Mouse (Mus musculus): ENCODE data around the gene Drg2. TPM values are rescaled to one million over a fixed set of nuclear protein-coding genes. Genes with fewer than 3 reads are reported as not detected.

Gene Drg2
- polyA plus RNA-seq, 1 experiment, result 80.6 TPM

- H3K79me2 ChIP-seq (ENCODE audit: control insufficient read depth, insufficient read depth), result no peaks in the 10 kb centered on the region
- no peak overlapping the region for H3ac ChIP-seq (ENCODE audit: control insufficient read depth, insufficient read length, low read depth)
- no peaks in the 10 kb centered on the region for H3K36me3 ChIP-seq (ENCODE audit: control insufficient read depth, insufficient read depth)
- no peak for TF ChIP-seq MYOG (IDR thresholded peaks at IDR 0.05; ENCODE audit: control insufficient read depth, extremely low read depth, insufficient read length)
- TF ChIP-seq CTCF (IDR thresholded peaks at IDR 0.05; ENCODE audit: control insufficient read depth, insufficient read depth, insufficient read length), result no peak
- TF ChIP-seq FOSL1 (IDR thresholded peaks at IDR 0.05; ENCODE audit: insufficient read depth, low read length, poor library complexity, severe bottlenecking), result no peak
- no peak for TF ChIP-seq MYOD1 (IDR thresholded peaks at IDR 0.05; ENCODE audit: control insufficient read depth, insufficient read length, low read depth)
- no peak for TF ChIP-seq USF1 (IDR thresholded peaks at IDR 0.05; ENCODE audit: low read depth)
- TF ChIP-seq MAX (IDR thresholded peaks at IDR 0.05), result no peak
- TF ChIP-seq CEBPB (IDR thresholded peaks at IDR 0.05; ENCODE audit: low read depth), result no peak
- H3K79me3 ChIP-seq (ENCODE audit: low read depth), result no peaks in the 10 kb centered on the region
- H3K4me3 ChIP-seq (ENCODE audit: insufficient read depth, poor library complexity, severe bottlenecking), result no peak overlapping the region
- H3K27me3 ChIP-seq (ENCODE audit: control insufficient read depth, insufficient read depth, insufficient read length), result peaks cover 68% of the 10 kb centered on the region
Measured at GRCm38 (mm10) chr11:60492726-60493125, 38.3 kb downstream of the Drg2 start.

DNA sequence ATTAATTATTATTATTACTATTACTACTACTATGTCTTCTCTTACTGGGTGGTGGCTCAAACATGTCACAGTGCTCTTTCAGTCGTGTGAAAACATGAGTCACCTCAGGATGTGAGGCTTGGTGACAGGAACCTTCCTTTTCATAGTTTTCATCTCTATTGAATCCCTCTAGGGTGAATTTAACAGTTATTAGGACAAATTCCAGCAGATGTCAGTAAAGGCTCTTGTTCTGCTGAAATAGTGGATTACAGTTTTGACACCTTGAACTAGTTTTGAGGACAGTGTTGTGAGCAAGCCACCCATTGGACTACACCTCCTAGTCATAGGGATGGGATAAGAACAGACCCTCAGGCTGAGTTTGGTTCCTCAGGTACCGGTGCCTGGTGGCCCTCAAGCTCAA, 41.3 kb downstream of the Drg2 start:
- Histone ChIP-seq H3K4me3 (ENCODE audit: insufficient read depth, poor library complexity, severe bottlenecking) (no peak overlapping the region), H3K79me2 (ENCODE audit: control insufficient read depth, insufficient read depth) (no peaks in the 10 kb centered on the region), H3K36me3 (ENCODE audit: control insufficient read depth, insufficient read depth) (no peaks in the 10 kb centered on the region), H3ac (ENCODE audit: control insufficient read depth, insufficient read length, low read depth) (no peak overlapping the region), H3K27me3 (ENCODE audit: control insufficient read depth, insufficient read depth, insufficient read length) (peaks cover 78% of the 10 kb centered on the region), H3K79me3 (ENCODE audit: low read depth) (no peaks in the 10 kb centered on the region)
- no peak for TF ChIP-seq MYOG (IDR thresholded peaks at IDR 0.05; ENCODE audit: control insufficient read depth, extremely low read depth, insufficient read length)
- no peak for TF ChIP-seq CEBPB (IDR thresholded peaks at IDR 0.05; ENCODE audit: low read depth)
- no peak for TF ChIP-seq MYOD1 (IDR thresholded peaks at IDR 0.05; ENCODE audit: control insufficient read depth, insufficient read length, low read depth)
- no peak for TF ChIP-seq CTCF (IDR thresholded peaks at IDR 0.05; ENCODE audit: control insufficient read depth, insufficient read depth, insufficient read length)
- TF ChIP-seq MAX (IDR thresholded peaks at IDR 0.05), result no peak
- TF ChIP-seq FOSL1 (IDR thresholded peaks at IDR 0.05; ENCODE audit: insufficient read depth, low read length, poor library complexity, severe bottlenecking), result no peak
- TF ChIP-seq USF1 (IDR thresholded peaks at IDR 0.05; ENCODE audit: low read depth), result no peak

DNA sequence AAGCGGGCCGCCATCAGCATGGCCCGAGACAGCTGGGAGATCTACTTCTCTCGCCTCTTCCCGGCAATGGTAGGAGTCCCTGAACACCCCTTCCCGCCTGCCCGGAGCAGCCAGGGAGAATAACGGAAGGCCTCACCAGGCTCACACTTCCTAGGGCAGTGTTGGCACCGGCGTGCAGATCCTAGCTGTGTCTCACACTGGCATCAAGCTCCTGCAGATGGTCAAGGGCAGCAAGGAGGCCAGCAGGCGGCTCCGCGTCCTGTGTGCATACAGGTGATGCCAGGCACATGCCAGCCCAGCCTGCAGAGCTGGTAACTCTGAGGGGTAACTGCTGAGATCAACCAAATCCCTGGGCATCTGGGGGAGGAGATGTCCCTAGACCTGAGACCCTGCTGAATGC, 52.9 kb downstream of the Drg2 start:
- TF ChIP-seq FOSL1 (IDR thresholded peaks at IDR 0.05; ENCODE audit: insufficient read depth, low read length, poor library complexity, severe bottlenecking) (no peak), CTCF (IDR thresholded peaks at IDR 0.05; ENCODE audit: control insufficient read depth, insufficient read depth, insufficient read length) (no peak), MAX (IDR thresholded peaks at IDR 0.05) (no peak), MYOG (IDR thresholded peaks at IDR 0.05; ENCODE audit: control insufficient read depth, extremely low read depth, insufficient read length) (no peak)
- Histone ChIP-seq H3K79me3 (ENCODE audit: low read depth) (no peaks in the 10 kb centered on the region), H3K36me3 (ENCODE audit: control insufficient read depth, insufficient read depth) (no peaks in the 10 kb centered on the region), H3K79me2 (ENCODE audit: control insufficient read depth, insufficient read depth) (no peaks in the 10 kb centered on the region), H3K27me3 (ENCODE audit: control insufficient read depth, insufficient read depth, insufficient read length) (peaks cover 87% of the 10 kb centered on the region), H3K4me3 (ENCODE audit: insufficient read depth, poor library complexity, severe bottlenecking) (no peak overlapping the region), H3ac (ENCODE audit: control insufficient read depth, insufficient read length, low read depth) (no peak overlapping the region)

GRCm38 (mm10) chr11:60508950-60509349, 54.6 kb downstream of the Drg2 start:
- no peak for TF ChIP-seq CTCF (IDR thresholded peaks at IDR 0.05; ENCODE audit: control insufficient read depth, insufficient read depth, insufficient read length)
- Histone ChIP-seq H3K4me3 (ENCODE audit: insufficient read depth, poor library complexity, severe bottlenecking) (no peak overlapping the region), H3K79me2 (ENCODE audit: control insufficient read depth, insufficient read depth) (no peaks in the 10 kb centered on the region), H3ac (ENCODE audit: control insufficient read depth, insufficient read length, low read depth) (no peak overlapping the region), H3K79me3 (ENCODE audit: low read depth) (no peaks in the 10 kb centered on the region), H3K27me3 (ENCODE audit: control insufficient read depth, insufficient read depth, insufficient read length) (peaks cover 73% of the 10 kb centered on the region), H3K36me3 (ENCODE audit: control insufficient read depth, insufficient read depth) (no peaks in the 10 kb centered on the region)

GRCm38 (mm10) chr11:60509500-60509899, 55.1 kb downstream of the Drg2 start:
- no peak overlapping the region for H3ac ChIP-seq (ENCODE audit: control insufficient read depth, insufficient read length, low read depth)
- no peaks in the 10 kb centered on the region for H3K79me3 ChIP-seq (ENCODE audit: low read depth)
- H3K27me3 ChIP-seq (ENCODE audit: control insufficient read depth, insufficient read depth, insufficient read length), result peaks cover 72% of the 10 kb centered on the region
- TF ChIP-seq USF1 (IDR thresholded peaks at IDR 0.05; ENCODE audit: low read depth), result no peak
- TF ChIP-seq MYOD1 (IDR thresholded peaks at IDR 0.05; ENCODE audit: control insufficient read depth, insufficient read length, low read depth), result no peak
- no peak for TF ChIP-seq CTCF (IDR thresholded peaks at IDR 0.05; ENCODE audit: control insufficient read depth, insufficient read depth, insufficient read length)
- TF ChIP-seq MAX (IDR thresholded peaks at IDR 0.05), result no peak
- TF ChIP-seq CEBPB (IDR thresholded peaks at IDR 0.05; ENCODE audit: low read depth), result no peak
- TF ChIP-seq MYOG (IDR thresholded peaks at IDR 0.05; ENCODE audit: control insufficient read depth, extremely low read depth, insufficient read length), result no peak
- TF ChIP-seq FOSL1 (IDR thresholded peaks at IDR 0.05; ENCODE audit: insufficient read depth, low read length, poor library complexity, severe bottlenecking), result no peak
- H3K36me3 ChIP-seq (ENCODE audit: control insufficient read depth, insufficient read depth), result no peaks in the 10 kb centered on the region
- no peaks in the 10 kb centered on the region for H3K79me2 ChIP-seq (ENCODE audit: control insufficient read depth, insufficient read depth)
- no peak overlapping the region for H3K4me3 ChIP-seq (ENCODE audit: insufficient read depth, poor library complexity, severe bottlenecking)

- H3K4me3 ChIP-seq (ENCODE audit: insufficient read depth, poor library complexity, severe bottlenecking), result no peak overlapping the region
- no peak for TF ChIP-seq MAX (IDR thresholded peaks at IDR 0.05)
- TF ChIP-seq FOSL1 (IDR thresholded peaks at IDR 0.05; ENCODE audit: insufficient read depth, low read length, poor library complexity, severe bottlenecking), result no peak
- no peak for TF ChIP-seq MYOG (IDR thresholded peaks at IDR 0.05; ENCODE audit: control insufficient read depth, extremely low read depth, insufficient read length)
- no peak for TF ChIP-seq USF1 (IDR thresholded peaks at IDR 0.05; ENCODE audit: low read depth)
- TF ChIP-seq MYOD1 (IDR thresholded peaks at IDR 0.05; ENCODE audit: control insufficient read depth, insufficient read length, low read depth), result no peak
- no peak for TF ChIP-seq CEBPB (IDR thresholded peaks at IDR 0.05; ENCODE audit: low read depth)
- no peak for TF ChIP-seq CTCF (IDR thresholded peaks at IDR 0.05; ENCODE audit: control insufficient read depth, insufficient read depth, insufficient read length)
- H3K79me2 ChIP-seq (ENCODE audit: control insufficient read depth, insufficient read depth), result no peaks in the 10 kb centered on the region
Measured at GRCm38 (mm10) chr11:60511893-60512292, 57.5 kb downstream of the Drg2 start.

More at GRCm38 (mm10) chr11:60511893-60512292, 57.5 kb downstream of the Drg2 start:
- no peak overlapping the region for H3ac ChIP-seq (ENCODE audit: control insufficient read depth, insufficient read length, low read depth)
- H3K36me3 ChIP-seq (ENCODE audit: control insufficient read depth, insufficient read depth), result no peaks in the 10 kb centered on the region
- peaks cover 49% of the 10 kb centered on the region for H3K27me3 ChIP-seq (ENCODE audit: control insufficient read depth, insufficient read depth, insufficient read length)
- H3K79me3 ChIP-seq (ENCODE audit: low read depth), result no peaks in the 10 kb centered on the region

All from C2C12 (cell line).